Mouse (Mus musculus) limb, embryonic 13.5 days (tissue): ENCODE measurements at regions not wholly inside any gene's neighbourhood (a gene's known extent, or its start where the extent isn't known, plus 50 kb on each side); places are given as distances from the start of the nearest gene placed in this dataset.

Experiments used
- ATAC-seq: fragments of 200-750 bp; cut with Nextera tagmentation; 2 replicates; pipeline ENCODE4 v1.8.0; 2017; ENCODE audit warnings: low read depth, moderate number of reproducible peaks, moderate TSS enrichment; ENCODE audit not compliant: low FRiP score
- H3K27ac ChIP-seq: fragments of 300-500 bp; sonication (generic); 2 replicates; pipeline ENCODE4 v1.5.1; 2015; ENCODE audit warnings: inconsistent platforms, mild to moderate bottlenecking, moderate library complexity
- H3K27me3 ChIP-seq: fragments of 300-500 bp; sonication (generic); 2 replicates; pipeline ENCODE4 v1.6.1; 2015; ENCODE audit warnings: mild to moderate bottlenecking, inconsistent platforms
- H3K36me3 ChIP-seq: fragments of 300-500 bp; sonication (generic); 2 replicates; pipeline ENCODE4 v1.6.1; 2015; ENCODE audit warnings: inconsistent platforms, mild to moderate bottlenecking, moderate library complexity
- H3K4me1 ChIP-seq: fragments of 300-500 bp; sonication (generic); 2 replicates; pipeline ENCODE4 v1.6.1; 2015; ENCODE audit warnings: inconsistent platforms
- H3K4me2 ChIP-seq: fragments of 300-500 bp; sonication (generic); replicated peaks from 2 replicates; pipeline ENCODE4 v1.6.1; 2015; ENCODE audit warnings: inconsistent platforms, mild to moderate bottlenecking, moderate library complexity
- H3K4me3 ChIP-seq: fragments of 300-500 bp; sonication (generic); 2 replicates; pipeline ENCODE4 v1.5.1; 2015; ENCODE audit warnings: moderate library complexity, mild to moderate bottlenecking, inconsistent platforms
- H3K9ac ChIP-seq: fragments of 300-500 bp; sonication (generic); 2 replicates; pipeline ENCODE4 v1.6.1; 2015; ENCODE audit warnings: mild to moderate bottlenecking, inconsistent platforms
- H3K9me3 ChIP-seq: fragments of 300-500 bp; sonication (generic); 2 replicates; pipeline ENCODE4 v1.6.1; 2016; ENCODE audit warnings: inconsistent platforms
- WGBS: fragments of 180-500 bp; shearing (Covaris S2); methylation state at CpG from one replicate; pipeline ENCODE4 v1.1.7; 2015; 5-methylcytosine and 5-hydroxymethylcytosine counted together

- WGBS = 39% methylated on average over 7 of the region's 7 CpGs
- no peak overlapping the region for H3K4me3 ChIP-seq
- peaks cover 10% of the 10 kb centered on the region; the same call in 1 of the 2 replicates for H3K27me3 ChIP-seq
- H3K36me3 ChIP-seq = no peaks in the 10 kb centered on the region
- H3K4me2 ChIP-seq = no peak overlapping the region
- peaks cover 5% of the 10 kb centered on the region; the same call in 1 of the 2 replicates for H3K9me3 ChIP-seq
- H3K4me1 ChIP-seq = peaks cover 9% of the 10 kb centered on the region
- H3K9ac ChIP-seq = no peak overlapping the region
- no peak for ATAC-seq
- H3K27ac ChIP-seq = no peak overlapping the region
These were observed 202.5 kb downstream of the Arhgef10l start for GRCm38 (mm10) chr4:140463296-140463695.

- 90% methylated on average over 16 of the region's 16 CpGs for WGBS
- no peak for ATAC-seq
These were observed 204.5 kb downstream of the Arhgef10l start for GRCm38 (mm10) chr4:140461317-140461716.

GRCm38 (mm10) chr4:140449062-140449461 lies 202.5 kb upstream of the Igsf21 start:
- Histone ChIP-seq H3K4me3 (no peak overlapping the region), H3K36me3 (no peaks in the 10 kb centered on the region), H3K27me3 (0 out of 2 replicates have a peak, but pooled peaks cover 13% of the 10 kb centered on the region), H3K4me2 (no peak overlapping the region), H3K9ac (no peak overlapping the region), H3K27ac (no peak overlapping the region), H3K4me1 (peaks cover 4% of the 10 kb centered on the region; the same call in 1 of the 2 replicates), H3K9me3 (no peaks in the 10 kb centered on the region)
- no peak for ATAC-seq
- WGBS = 90% methylated on average over 10 of the region's 10 CpGs

More at GRCm38 (mm10) chr4:140461317-140461716, 204.5 kb downstream of the Arhgef10l start:
- H3K36me3 ChIP-seq = no peaks in the 10 kb centered on the region
- H3K4me3 ChIP-seq = no peak overlapping the region
- H3K27ac ChIP-seq = no peak overlapping the region
- peaks cover 2% of the 10 kb centered on the region; the same call in 1 of the 2 replicates for H3K27me3 ChIP-seq
- peaks cover 5% of the 10 kb centered on the region; the same call in 1 of the 2 replicates for H3K9me3 ChIP-seq
- no peak overlapping the region for H3K9ac ChIP-seq
- H3K4me2 ChIP-seq = no peak overlapping the region
- peaks cover 4% of the 10 kb centered on the region for H3K4me1 ChIP-seq

DNA sequence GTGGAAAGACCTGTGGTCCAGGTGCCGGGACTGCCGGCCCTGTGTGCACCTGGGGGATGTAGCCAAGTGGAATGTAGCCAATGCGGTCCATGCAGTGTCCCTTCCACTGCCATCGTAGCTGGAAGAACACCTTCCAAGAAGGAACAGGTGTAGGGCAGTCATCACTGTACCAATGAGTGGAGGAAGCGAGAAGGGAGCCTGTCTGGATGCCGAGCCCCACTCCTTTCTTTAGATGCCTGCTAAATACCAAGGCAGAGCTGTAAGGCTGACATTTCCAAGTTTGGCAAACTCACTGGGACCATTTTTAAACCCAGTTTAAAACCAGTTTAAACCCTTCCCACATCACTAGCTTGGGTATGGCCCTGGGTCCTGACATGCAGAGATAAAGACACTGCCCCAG lies 199.9 kb upstream of the Igsf21 start:
- no peaks in the 10 kb centered on the region for H3K36me3 ChIP-seq
- no peak overlapping the region for H3K4me3 ChIP-seq
- no peak for ATAC-seq
- no peaks in the 10 kb centered on the region for H3K9me3 ChIP-seq
- H3K27me3 ChIP-seq = 0 out of 2 replicates have a peak, but pooled peaks cover 8% of the 10 kb centered on the region
- H3K4me1 ChIP-seq = no peaks in the 10 kb centered on the region
- no peak overlapping the region for H3K27ac ChIP-seq
- no peak overlapping the region for H3K9ac ChIP-seq
- WGBS = 88% methylated on average over 6 of the region's 6 CpGs
- H3K4me2 ChIP-seq = no peak overlapping the region

GRCm38 (mm10) chr4:140445931-140446330 lies 199.3 kb upstream of the Igsf21 start:
- no peak for ATAC-seq
- WGBS = 83% methylated on average over 5 of the region's 5 CpGs
- no peak overlapping the region for H3K4me2 ChIP-seq
- H3K36me3 ChIP-seq = no peaks in the 10 kb centered on the region
- H3K4me3 ChIP-seq = no peak overlapping the region
- no peaks in the 10 kb centered on the region for H3K9me3 ChIP-seq
- no peaks in the 10 kb centered on the region for H3K4me1 ChIP-seq
- no peak overlapping the region for H3K27ac ChIP-seq
- 0 out of 2 replicates have a peak, but pooled peaks cover 8% of the 10 kb centered on the region for H3K27me3 ChIP-seq
- no peak overlapping the region for H3K9ac ChIP-seq

DNA sequence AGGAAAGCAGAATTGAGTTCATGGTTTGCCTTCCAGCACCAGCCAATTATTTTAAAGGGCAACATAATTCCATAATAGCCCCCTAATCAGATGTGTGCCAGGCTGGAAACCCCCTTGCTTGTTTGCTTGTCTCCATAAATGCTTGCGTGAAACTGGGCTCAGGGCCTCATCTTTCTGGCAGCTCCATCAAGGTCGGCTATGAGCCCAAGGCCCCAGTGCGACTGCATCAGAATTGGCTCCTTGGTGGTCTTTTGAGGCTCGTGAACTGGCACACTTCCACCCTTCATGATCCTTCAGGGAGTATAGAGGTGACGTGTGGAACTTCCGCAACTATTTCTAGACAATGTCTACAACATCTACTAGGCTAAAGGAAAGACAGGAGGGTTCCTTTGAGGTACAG lies 196.6 kb upstream of the Igsf21 start:
- no peaks in the 10 kb centered on the region for H3K4me1 ChIP-seq
- H3K27ac ChIP-seq = no peak overlapping the region
- WGBS = 76% methylated on average over 6 of the region's 6 CpGs
- no peak overlapping the region for H3K4me3 ChIP-seq
- no peaks in the 10 kb centered on the region for H3K36me3 ChIP-seq
- H3K27me3 ChIP-seq = no peaks in the 10 kb centered on the region
- no peaks in the 10 kb centered on the region for H3K9me3 ChIP-seq
- no peak overlapping the region for H3K4me2 ChIP-seq
- ATAC-seq = no peak
- H3K9ac ChIP-seq = no peak overlapping the region

- no peak overlapping the region for H3K9ac ChIP-seq
- no peak overlapping the region for H3K27ac ChIP-seq
- no peaks in the 10 kb centered on the region for H3K27me3 ChIP-seq
- H3K36me3 ChIP-seq = no peaks in the 10 kb centered on the region
- no peak for ATAC-seq
- H3K4me3 ChIP-seq = no peak overlapping the region
- no peaks in the 10 kb centered on the region for H3K4me1 ChIP-seq
- H3K4me2 ChIP-seq = no peak overlapping the region
- WGBS = 79% methylated on average over 8 of the region's 8 CpGs
- H3K9me3 ChIP-seq = no peaks in the 10 kb centered on the region
These were observed 195.2 kb upstream of the Igsf21 start for GRCm38 (mm10) chr4:140441805-140442204.

DNA sequence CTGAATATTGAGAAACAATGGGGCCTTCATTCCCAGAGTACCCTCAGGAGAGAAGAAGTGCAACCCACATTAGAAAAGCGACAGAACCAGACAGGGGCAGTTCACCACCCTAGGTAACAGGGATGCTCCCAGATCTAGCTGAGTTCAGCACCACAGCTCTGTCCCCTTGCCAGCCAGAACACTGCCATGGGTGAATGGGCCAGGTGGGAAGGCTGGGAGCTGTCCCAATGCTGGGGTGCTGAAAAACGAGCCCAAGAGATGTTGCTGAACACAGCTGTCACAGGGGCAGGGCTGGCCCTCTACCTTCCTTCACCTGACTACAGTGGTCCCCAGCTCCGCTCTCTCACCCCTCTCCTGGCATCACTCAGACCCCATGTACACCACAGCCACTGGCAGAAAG lies 193.3 kb upstream of the Igsf21 start:
- Histone ChIP-seq H3K4me3 (no peak overlapping the region), H3K9ac (no peak overlapping the region), H3K36me3 (no peaks in the 10 kb centered on the region), H3K27me3 (no peaks in the 10 kb centered on the region), H3K4me1 (no peaks in the 10 kb centered on the region), H3K27ac (no peak overlapping the region), H3K9me3 (no peaks in the 10 kb centered on the region), H3K4me2 (no peak overlapping the region)
- WGBS = 12% methylated on average over 3 of the region's 3 CpGs
- no peak for ATAC-seq

DNA sequence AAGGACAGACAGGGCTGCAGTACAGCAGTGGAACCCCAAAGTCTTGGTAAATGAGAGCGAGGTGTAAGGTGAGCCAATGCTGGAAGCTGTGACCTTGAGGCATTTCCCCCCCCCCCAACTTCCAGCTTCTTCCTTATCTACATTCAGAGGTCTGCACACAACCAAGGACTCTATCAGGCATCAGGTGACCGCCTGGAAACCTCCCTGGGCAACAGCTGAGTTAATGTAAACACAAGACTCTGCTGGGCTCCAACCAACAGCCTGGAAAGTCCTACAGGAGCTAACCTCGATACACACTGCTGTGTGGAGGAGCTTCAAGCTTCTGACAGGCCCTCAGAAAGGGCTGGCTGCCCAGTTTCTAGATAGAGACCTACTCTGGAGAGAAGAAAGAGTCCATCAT lies 189.4 kb upstream of the Igsf21 start:
- Histone ChIP-seq H3K9ac (no peak overlapping the region), H3K4me2 (no peak overlapping the region), H3K4me1 (no peaks in the 10 kb centered on the region), H3K27me3 (no peaks in the 10 kb centered on the region; the same call in 1 of the 2 replicates), H3K36me3 (no peaks in the 10 kb centered on the region), H3K27ac (no peak overlapping the region), H3K4me3 (no peak overlapping the region), H3K9me3 (no peaks in the 10 kb centered on the region)
- WGBS = 51% methylated on average over 3 of the region's 3 CpGs
- no peak for ATAC-seq

GRCm38 (mm10) chr4:140433744-140434542 lies 187.4 kb upstream of the Igsf21 start:
- Histone ChIP-seq H3K9me3 (no peaks in the 10 kb centered on the region), H3K9ac (no peak overlapping the region), H3K4me1 (no peaks in the 10 kb centered on the region), H3K4me2 (no peak overlapping the region), H3K27ac (no peak overlapping the region), H3K36me3 (no peaks in the 10 kb centered on the region), H3K27me3 (no peaks in the 10 kb centered on the region; the same call in 1 of the 2 replicates), H3K4me3 (no peak overlapping the region)
- 69% methylated on average over 11 of the region's 11 CpGs for WGBS
- no peak for ATAC-seq

DNA sequence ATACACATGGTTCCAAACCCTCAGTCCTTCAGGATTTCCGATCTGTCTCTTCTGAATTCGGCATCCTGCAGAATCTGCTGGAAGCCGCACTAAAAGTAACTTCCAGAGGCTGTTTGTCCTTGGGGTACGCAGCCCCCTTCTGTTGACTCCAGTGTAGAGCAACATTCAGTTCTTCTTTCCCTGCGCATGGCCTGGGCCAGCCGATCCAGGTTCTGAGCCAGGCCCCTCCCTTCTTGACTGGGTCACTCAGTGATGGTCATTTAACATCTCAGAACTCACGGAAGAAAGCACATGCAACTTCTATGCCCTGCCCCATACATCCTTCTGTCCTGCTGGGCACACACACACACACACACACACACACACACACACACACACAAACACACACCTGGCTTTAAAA lies 185.5 kb upstream of the Igsf21 start:
- Histone ChIP-seq H3K36me3 (no peaks in the 10 kb centered on the region), H3K4me2 (no peak overlapping the region), H3K9me3 (no peaks in the 10 kb centered on the region), H3K4me3 (no peak overlapping the region), H3K27ac (no peak overlapping the region), H3K27me3 (no peaks in the 10 kb centered on the region; the same call in 1 of the 2 replicates), H3K4me1 (no peaks in the 10 kb centered on the region), H3K9ac (no peak overlapping the region)
- ATAC-seq = no peak
- 72% methylated on average over 7 of the region's 7 CpGs for WGBS

DNA sequence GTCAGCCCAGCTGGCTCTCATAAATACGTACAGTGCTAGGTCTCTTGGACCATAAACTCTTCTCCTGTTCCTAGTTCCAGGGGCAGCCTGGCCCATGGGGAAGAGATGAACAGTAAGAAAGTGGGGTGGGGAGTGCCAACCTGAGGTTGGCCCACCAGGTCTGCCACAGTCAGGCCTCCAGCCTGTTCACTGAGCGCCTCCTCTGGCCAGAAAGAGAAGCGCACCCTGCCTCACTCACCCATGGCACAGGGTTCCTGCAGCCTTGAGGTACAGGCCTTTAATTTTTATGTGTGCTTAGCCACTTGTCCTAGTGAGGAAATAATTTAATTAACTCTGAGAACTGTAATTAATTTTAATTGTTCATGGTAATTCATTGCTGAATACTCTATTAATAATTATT lies 180.5 kb upstream of the Igsf21 start:
- H3K9ac ChIP-seq = no peak overlapping the region
- no peak overlapping the region for H3K4me3 ChIP-seq
- H3K4me1 ChIP-seq = no peaks in the 10 kb centered on the region
- no peaks in the 10 kb centered on the region for H3K27me3 ChIP-seq
- H3K27ac ChIP-seq = no peak overlapping the region
- 77% methylated on average over 3 of the region's 3 CpGs for WGBS
- ATAC-seq = no peak
- H3K4me2 ChIP-seq = no peak overlapping the region
- no peaks in the 10 kb centered on the region for H3K36me3 ChIP-seq
- no peaks in the 10 kb centered on the region for H3K9me3 ChIP-seq

- H3K4me2 ChIP-seq = no peak overlapping the region
- no peak overlapping the region for H3K27ac ChIP-seq
- ATAC-seq = no peak
- H3K27me3 ChIP-seq = no peaks in the 10 kb centered on the region
- no peak overlapping the region for H3K9ac ChIP-seq
- H3K36me3 ChIP-seq = no peaks in the 10 kb centered on the region
- H3K4me1 ChIP-seq = no peaks in the 10 kb centered on the region
- 93% methylated on average over 10 of the region's 10 CpGs for WGBS
- no peaks in the 10 kb centered on the region for H3K9me3 ChIP-seq
- no peak overlapping the region for H3K4me3 ChIP-seq
These were observed 177.2 kb upstream of the Igsf21 start for GRCm38 (mm10) chr4:140423791-140424190.
